Mouse (Mus musculus): Measurements from ENCODE around the gene Pih1d1.

GRCm38 (mm10) chr7:45106441-45106840 is 47.7 kb upstream of the Pih1d1 start:
- TF ChIP-seq ZNF384 (IDR thresholded peaks at IDR 0.05; ENCODE audit: low read depth, low read length) (no peak), MAFK (IDR thresholded peaks at IDR 0.05; ENCODE audit: insufficient read depth, low read depth, low read length) (no peak), CHD2 (IDR thresholded peaks at IDR 0.05; ENCODE audit: low read depth, low read length) (no peak), ZC3H11A (IDR thresholded peaks at IDR 0.05; ENCODE audit: borderline replicate concordance, low read depth, low read length) (no peak)
